Mouse (Mus musculus): ENCODE results near the gene Slc25a20. TPM values are rescaled to one million over a fixed set of nuclear protein-coding genes. Genes with fewer than 3 reads are reported as not detected.
"Not testable (repeated sequence)": the region's sequence is repeated elsewhere in the genome, so short reads cannot be mapped to it uniquely, and the experiment has no call there.

The Slc25a20 gene
- total RNA-seq (2015; ENCODE audit: low replicate concordance) (4.2 and 6.5 TPM in 2 replicates), total RNA-seq (2017; ENCODE audit: low replicate concordance) (2.2 and 4.9 TPM in 2 replicates)

DNA sequence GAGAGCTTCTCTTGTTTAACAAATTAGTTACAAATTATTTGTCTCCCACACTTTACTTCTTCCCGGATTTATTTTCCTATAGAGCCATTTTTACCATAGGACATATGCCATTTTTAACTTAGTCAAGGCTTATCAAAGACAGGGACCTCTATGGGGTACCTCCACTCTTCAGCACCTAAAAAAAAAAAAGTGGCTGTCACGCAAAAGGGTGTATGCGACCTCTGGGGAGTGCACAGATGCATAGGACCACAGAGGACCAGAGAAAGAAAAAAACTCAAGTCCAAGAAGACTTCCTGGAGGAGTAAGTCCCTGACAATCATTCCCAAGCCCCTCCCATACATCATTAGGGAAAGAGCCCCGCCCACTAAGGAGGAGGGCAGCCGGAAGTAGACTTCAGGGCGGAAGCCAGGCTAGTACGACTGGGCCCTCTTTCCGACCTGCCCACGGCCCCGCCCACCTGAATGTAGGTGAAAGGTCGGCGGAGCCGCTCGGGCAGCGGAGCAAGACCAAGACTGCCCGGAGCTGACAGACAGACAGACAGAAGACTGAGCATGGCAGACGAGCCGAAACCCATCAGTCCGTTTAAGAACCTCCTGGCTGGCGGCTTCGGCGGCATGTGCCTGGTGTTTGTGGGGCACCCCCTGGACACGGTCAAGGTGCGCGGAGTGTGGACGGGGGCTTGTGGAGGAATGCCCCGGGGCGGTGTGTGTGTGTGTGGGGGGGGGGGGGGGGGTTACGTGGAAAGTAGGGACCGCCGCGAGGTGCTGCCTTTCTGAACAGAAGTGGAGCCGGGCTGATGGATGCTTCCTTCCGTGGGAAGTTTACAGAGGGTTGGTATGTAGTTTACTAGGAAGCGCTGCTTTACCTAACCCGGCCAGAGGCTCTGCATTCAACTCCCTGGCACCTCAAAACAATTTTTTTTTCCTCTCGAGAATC lies at the start of gene Slc25a20:
Gene Slc25a20, plus strand, starts transcription at position 412 of the 936 bp plus-strand sequence.
- peak; percentile 99 for ATAC-seq (replicated peaks; ENCODE audit: low FRiP score, poor library complexity, severe bottlenecking)

- no peak for ATAC-seq (replicated peaks; ENCODE audit: low FRiP score, poor library complexity, severe bottlenecking)
These were observed 44.6 kb upstream of the Slc25a20 start for GRCm38 (mm10) chr9:108617301-108617700.

DNA sequence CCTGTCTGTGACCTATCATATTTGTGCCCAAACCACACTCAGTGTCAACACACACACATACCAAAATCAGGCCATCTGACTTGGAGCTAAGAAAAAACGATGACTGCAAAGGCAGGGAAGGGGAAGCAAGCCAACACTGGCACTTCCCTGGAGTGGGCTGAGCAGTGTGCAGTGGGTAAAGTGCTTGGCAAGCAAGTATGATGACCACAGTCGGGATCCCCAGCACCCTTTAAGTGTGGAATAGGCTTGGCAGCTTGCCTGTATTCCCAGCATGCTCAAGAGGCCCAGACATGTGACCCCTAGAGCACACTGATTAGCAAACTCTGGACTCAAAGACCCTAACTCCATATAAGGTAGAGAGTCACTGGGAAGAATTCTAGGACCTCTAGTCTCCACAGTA lies 35.4 kb upstream of the Slc25a20 start:
- no peak for ATAC-seq (replicated peaks; ENCODE audit: low FRiP score, poor library complexity, severe bottlenecking)

DNA sequence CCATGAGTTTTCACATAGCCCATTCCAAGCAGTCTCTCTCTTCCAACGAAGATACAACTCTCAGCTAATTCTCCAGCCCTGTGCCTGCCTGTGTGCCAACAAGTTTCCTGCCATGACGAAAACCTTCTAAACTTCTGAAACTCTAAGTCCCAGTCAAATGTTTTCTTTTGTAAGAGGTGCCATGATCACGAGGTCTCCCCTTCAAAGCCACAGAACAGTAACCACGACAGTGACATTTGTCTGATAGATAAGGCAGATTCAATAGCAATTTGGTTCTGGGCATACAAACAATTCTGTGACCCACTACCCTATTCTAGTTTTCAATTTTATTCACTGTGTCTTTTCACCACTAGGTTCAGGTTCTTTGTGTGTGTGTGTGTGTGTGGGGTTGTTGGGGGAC lies 33.7 kb upstream of the Slc25a20 start:
- no peak for ATAC-seq (replicated peaks; ENCODE audit: low FRiP score, poor library complexity, severe bottlenecking)

GRCm38 (mm10) chr9:108630683-108631082 lies 31.2 kb upstream of the Slc25a20 start:
- no peak for ATAC-seq (replicated peaks; ENCODE audit: low FRiP score, poor library complexity, severe bottlenecking)

DNA sequence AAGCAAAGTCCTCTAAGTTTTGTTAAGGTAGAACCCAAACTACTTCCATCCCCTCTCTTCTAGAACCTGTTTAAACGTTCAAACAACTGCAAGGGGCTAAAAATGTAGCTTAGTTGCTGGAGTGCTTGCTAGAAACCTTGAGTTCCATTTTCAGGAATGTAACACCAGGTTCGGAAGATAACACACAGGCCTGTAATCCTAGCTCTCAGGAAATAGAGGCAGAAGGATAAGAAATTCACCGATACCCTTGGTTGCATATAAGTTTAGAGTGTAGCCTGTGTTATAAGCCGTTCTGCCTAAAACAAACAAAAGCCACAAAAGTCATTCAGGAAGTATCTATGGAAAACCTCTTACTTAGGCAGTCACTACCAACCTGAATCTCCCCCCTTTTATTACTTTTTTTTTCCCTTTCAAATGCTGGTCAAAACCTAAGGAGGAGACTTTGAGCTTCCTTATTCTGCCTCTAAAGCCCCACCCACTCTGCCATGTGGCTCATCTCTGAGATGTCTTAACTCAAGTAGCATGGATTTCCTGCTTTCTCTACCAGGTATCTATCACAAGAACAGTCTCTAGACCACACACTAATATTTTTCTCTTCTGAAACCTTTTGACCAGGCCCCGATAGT lies 30.1 kb upstream of the Slc25a20 start:
- no peak for ATAC-seq (replicated peaks; ENCODE audit: low FRiP score, poor library complexity, severe bottlenecking)

DNA sequence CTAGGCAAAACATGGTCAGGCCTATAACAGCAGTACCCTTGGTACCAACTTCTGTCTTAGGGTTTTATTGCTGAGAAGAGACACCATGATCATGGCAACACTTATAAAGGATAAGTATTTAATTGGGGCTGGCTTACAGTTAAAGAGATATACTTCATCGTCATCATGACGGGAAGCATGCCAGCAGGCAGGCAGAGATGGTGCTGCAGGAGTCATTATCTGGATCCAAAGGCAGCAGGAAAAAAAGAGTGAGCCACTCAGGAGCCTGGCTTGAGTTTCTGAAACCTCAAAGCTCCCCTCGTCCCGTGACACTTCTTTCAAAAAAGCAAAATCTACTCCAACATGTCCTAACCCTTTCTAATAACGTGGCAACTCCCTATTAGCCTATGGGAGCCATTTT lies 29.5 kb upstream of the Slc25a20 start:
- ATAC-seq (replicated peaks; ENCODE audit: low FRiP score, poor library complexity, severe bottlenecking) = peak; percentile 82

- ATAC-seq (replicated peaks; ENCODE audit: low FRiP score, poor library complexity, severe bottlenecking) = no peak
These were observed 28.0 kb upstream of the Slc25a20 start for GRCm38 (mm10) chr9:108633846-108634245.

GRCm38 (mm10) chr9:108635415-108635814 lies 26.5 kb upstream of the Slc25a20 start:
- ATAC-seq (replicated peaks; ENCODE audit: low FRiP score, poor library complexity, severe bottlenecking) = no peak

DNA sequence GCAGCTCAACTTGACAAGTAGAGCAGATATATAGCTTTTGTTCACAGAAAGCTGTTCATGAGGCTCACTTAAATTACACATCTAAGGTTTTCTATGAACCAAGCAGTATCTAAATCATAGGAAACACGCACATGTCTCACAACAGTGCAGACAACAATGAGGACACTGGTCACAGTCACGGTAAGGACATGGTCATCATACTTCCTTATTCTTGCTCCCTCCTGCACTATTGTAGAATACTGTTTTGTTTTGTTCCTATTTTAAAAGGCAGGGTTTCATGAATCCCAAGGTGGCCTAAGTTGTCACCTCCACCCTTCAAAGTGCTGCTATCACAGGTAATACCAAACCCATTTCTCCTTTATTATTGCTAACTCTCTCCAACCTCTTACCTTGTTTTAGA lies 22.1 kb upstream of the Slc25a20 start:
- no peak for ATAC-seq (replicated peaks; ENCODE audit: low FRiP score, poor library complexity, severe bottlenecking)

DNA sequence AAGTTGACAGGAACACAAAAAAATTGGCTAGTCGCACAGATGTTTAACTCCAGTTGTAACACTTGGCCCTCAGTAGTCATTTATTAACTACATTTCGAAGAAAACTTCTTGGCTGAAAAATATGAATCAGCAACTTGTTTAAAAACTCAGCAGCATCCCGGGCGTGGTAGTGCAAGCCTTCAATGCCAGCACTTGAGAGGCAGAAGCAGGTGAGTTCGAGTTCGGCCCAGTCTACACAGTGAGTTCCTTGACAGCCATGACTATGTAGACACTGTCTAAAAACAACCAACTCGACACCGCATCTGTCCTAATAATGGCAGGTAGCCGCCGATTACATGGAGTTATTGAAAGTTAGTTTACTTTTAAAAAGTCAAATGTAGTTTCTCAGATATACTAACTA lies 13.7 kb upstream of the Slc25a20 start:
- peak; percentile 63 for ATAC-seq (replicated peaks; ENCODE audit: low FRiP score, poor library complexity, severe bottlenecking)

DNA sequence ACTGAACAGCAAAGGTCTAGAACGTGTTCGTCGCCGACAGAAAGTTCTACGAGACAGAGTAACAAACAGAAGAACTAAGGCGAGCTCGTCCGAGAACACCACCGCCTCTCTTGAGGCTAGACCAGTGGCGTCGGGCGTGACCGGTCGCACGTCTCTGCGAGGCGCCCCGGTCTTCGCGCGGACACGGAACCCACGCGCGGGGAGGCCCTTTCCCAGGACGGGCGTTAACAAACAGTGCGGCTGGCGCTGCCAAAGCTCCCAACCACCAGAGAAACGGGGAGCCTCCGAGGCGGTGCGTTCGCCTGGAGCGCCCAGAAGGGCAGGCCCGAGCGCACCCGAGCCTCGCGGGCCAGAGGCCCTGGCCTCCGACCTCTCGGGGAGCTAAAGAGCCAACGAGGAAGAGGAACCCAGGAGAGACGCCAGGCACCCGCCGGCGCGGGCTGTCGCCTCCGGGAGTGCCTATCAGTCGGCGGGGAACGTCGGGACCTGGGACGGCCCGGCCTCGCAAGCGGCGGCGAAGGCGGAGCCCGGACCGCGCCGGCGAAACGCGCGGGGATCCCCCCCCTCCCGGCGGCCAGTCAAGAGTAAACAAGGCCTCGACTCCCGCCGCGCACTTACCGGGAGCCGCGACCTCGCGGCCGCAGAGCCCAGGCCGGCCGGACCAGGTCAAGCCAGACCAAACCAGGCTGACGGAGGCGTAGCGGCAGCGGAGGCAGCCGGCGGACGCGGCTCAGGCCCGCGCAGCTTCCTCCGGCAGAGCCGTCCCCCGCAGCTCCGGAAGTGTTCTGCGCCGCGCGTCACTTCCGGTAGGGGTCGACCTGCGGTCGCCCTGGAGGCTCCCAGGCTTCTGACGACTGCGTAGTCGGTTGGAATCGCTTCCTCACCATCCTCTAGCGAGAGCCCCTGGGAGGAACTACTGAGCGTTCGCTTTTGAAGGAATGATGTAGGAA lies 13.0 kb upstream of the Slc25a20 start, which contains the start of gene Arih2:
Gene Arih2, minus strand, starts transcription at position 776 of the 950 bp plus-strand sequence.
- peak; percentile 96 for ATAC-seq (replicated peaks; ENCODE audit: low FRiP score, poor library complexity, severe bottlenecking)

GRCm38 (mm10) chr9:108649561-108650440 lies 12.1 kb upstream of the Slc25a20 start:
- peak; percentile 41; the same call in 1 of the 2 replicates for ATAC-seq (replicated peaks; ENCODE audit: low FRiP score, poor library complexity, severe bottlenecking)

- ATAC-seq (replicated peaks; ENCODE audit: low FRiP score, poor library complexity, severe bottlenecking) = peak; percentile 87
These were observed 7.1 kb upstream of the Slc25a20 start for GRCm38 (mm10) chr9:108654566-108655464.

DNA sequence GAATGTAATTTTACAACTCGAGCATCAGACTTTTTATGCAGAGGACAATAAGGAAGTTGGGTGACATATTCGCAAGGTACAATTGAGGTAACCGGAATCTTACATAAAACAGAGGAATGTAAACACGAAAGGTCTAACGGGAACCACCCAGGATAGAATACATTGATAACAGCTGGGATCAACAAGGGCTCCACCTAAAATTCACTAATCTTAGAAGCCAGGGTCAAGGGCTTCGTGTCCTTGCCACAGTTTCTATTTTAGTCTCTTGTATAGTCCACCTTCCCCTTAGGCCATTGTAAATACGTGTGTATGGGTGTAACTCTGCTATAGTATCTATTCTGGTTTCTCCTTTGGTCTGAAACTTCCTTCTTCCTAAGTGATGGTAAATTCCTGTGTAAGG lies 6.0 kb upstream of the Slc25a20 start:
- ATAC-seq (replicated peaks; ENCODE audit: low FRiP score, poor library complexity, severe bottlenecking) = not testable (repeated sequence)

DNA sequence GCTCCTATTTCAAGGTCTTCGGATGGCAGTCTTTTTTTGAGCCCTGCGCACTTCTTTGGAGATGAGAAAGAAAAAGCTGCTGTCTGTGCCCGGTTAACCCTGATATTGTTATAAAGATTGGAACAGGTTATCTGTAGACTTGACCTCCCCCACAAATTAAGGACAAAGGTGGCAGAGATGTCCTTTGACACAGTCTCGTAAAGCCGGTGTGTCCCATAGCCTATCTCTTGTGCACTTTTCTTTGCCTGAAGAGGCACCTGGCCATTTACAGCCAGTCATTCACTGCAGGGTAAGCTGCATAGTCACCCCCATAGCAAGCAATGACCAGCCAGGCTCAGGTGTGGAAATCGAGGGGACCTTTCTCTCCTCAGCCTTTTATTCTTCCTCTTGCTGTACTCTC lies 772 bp downstream of the Slc25a20 start:
- ATAC-seq (replicated peaks; ENCODE audit: low FRiP score, poor library complexity, severe bottlenecking) = no peak

DNA sequence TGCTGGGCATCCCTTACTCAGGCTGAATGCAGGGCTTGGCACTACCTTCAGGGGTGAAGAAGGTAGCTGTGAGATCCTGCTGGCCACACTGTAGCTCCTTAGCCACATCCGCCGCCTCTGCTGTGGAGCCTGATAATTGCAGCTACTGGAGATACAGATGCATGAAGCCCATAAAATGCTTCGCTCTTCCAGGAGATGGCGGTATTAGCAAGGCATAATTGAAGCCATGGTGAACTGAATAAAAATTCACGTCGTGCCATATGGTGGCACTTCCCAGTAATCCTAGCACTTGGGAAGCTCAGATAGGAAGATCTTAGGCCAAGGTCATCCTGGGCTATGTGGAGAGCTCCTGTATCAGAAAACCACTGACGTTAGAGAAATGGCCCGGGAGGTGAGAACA lies 8.0 kb downstream of the Slc25a20 start:
- ATAC-seq (replicated peaks; ENCODE audit: low FRiP score, poor library complexity, severe bottlenecking) = no peak

DNA sequence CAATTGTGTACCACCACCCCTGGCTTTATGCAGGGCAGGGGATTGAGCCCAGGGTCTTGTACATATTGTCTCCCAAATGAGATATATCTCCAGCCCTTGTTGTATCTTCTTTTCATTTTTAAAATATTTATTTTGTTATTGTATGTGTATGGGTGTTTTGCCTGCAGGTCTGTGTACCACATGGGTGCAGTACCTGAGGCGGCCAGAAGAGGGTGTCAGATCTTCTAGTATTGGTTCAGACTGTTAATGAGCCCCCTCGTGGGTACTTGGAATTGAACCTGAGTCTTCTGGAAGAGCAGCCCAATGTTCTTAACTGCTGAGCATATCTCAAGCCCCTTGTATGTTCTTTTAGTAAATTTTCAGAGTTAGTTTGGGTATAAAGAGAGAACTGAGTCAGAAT lies 11.3 kb downstream of the Slc25a20 start:
- peak; percentile 68 for ATAC-seq (replicated peaks; ENCODE audit: low FRiP score, poor library complexity, severe bottlenecking)
